Mouse (Mus musculus): ENCODE results near the gene Slco4a1. TPM values are rescaled to one million over a fixed set of nuclear protein-coding genes. Genes with fewer than 3 reads are reported as not detected.

The Slco4a1 gene
- polyA plus RNA-seq, 1 experiment, result 10.4 TPM

DNA sequence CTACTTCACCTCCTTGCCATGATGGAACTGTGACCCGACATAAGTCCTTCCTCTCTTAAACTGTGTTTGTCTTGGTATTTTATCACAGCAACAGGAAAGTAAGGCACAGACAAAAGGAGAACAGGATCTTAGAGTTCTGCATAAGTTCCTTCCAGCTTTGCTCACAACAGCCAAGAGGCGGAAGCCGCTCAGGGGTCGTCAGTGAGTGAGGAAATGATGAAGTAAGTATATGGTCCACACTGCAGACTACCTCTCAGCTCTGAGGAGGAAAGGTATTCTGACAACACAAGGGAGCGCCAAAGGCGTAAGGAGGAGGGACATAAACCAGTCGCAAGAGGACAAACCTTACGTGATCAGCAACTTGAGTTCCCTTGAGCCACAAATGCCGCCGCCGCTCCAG, 25.4 kb upstream of the Slco4a1 start:
- Histone ChIP-seq H3K4me3 (replicated peaks) (no peak overlapping the region), H3K27me3 (replicated peaks) (peaks cover 12% of the 10 kb centered on the region), H3K4me1 (peaks cover 79% of the 10 kb centered on the region), H3K36me3 (replicated peaks; ENCODE audit: low read length) (peaks cover 35% of the 10 kb centered on the region), H3K9me3 (no peaks in the 10 kb centered on the region)
- TF ChIP-seq FLI1 (IDR thresholded peaks at IDR 0.05; ENCODE audit: low read length), result no peak
- no peak for TF ChIP-seq GATA1 (IDR thresholded peaks at IDR 0.05; ENCODE audit: borderline replicate concordance, low read length)

DNA sequence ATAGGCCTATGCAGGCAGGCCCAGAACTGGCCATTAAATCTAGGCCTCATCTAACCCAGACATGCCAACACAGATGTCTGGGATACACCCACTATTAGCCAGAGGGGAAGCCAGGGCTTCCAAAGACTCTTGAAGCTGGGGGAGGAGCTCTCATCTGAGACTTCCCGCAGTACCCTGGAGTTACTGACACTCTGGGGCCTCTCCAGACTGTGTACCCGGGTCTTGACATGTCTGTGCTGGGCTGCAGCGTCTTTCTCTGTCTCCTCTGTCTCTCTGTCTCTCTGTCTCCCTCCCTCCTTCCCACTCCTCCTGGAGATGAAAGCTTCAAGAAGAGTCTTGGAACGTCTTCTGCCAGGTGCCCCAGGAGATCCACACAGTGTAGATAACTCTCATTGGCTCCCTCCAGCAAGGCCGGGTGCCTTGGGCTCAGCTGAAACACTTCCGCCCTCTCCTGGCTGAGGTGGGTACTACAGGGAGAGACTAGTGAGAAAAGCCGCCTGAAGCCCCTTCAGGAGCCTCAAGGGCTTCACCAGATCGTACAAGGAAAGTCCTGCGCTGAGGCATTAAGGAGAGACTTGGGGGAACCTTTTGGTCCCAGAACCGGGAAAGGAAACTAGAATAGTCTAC, 23.9 kb upstream of the Slco4a1 start:
- Histone ChIP-seq H3K4me1 (peaks cover 91% of the 10 kb centered on the region), H3K9me3 (no peaks in the 10 kb centered on the region), H3K4me3 (replicated peaks) (no peak overlapping the region), H3K36me3 (replicated peaks; ENCODE audit: low read length) (peaks cover 35% of the 10 kb centered on the region), H3K27me3 (replicated peaks) (peaks cover 2% of the 10 kb centered on the region)
- TF ChIP-seq GATA1 (IDR thresholded peaks at IDR 0.05; ENCODE audit: borderline replicate concordance, low read length), result no peak
- no peak for TF ChIP-seq FLI1 (IDR thresholded peaks at IDR 0.05; ENCODE audit: low read length)

DNA sequence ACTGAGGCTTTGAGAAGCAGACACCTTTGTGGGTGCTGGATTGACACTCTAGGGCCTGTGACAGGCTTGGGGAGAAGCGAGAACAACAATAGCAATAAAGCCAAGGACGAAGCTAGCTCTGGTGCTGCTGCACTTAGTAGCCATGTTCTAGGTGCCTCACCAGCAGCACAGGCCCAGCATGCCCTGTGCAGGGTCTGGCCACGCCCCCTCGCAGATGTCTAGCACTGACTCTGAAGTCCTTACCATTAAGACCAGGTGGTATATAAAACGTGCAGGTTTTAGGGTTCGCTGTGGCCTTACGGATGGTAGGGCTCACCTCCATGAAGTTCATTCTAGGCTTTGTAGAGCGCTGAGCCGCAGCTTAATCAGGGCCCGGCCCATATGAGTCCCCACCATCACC, 23.3 kb upstream of the Slco4a1 start:
- peak overlapping the region; percentile 4 for H3K4me3 ChIP-seq (replicated peaks)
- peaks cover 35% of the 10 kb centered on the region for H3K36me3 ChIP-seq (replicated peaks; ENCODE audit: low read length)
- H3K27me3 ChIP-seq (replicated peaks), result no peaks in the 10 kb centered on the region
- peaks cover 97% of the 10 kb centered on the region for H3K4me1 ChIP-seq
- no peaks in the 10 kb centered on the region for H3K9me3 ChIP-seq
- no peak for TF ChIP-seq GATA1 (IDR thresholded peaks at IDR 0.05; ENCODE audit: borderline replicate concordance, low read length)
- no peak for TF ChIP-seq FLI1 (IDR thresholded peaks at IDR 0.05; ENCODE audit: low read length)

DNA sequence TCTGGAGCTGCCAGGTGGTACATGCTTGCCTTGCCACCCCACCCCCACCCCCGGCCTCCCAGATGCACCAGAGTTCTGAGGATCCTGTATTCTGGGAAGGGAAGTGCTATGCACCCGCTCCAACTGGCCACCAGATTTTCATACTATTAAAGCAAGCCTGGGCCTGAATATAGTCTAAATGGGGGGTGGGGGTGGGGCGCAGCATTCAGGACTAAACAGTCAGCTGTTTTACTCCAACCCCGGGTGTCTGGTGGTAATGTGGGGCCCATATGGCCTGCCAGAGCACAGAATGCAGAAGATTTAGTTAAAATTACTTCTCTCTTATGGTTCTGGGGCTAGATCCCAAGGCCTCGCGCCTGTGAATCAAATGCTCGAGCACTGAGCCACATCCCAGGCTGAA, 22.7 kb upstream of the Slco4a1 start:
- Histone ChIP-seq H3K4me1 (peaks cover 99% of the 10 kb centered on the region), H3K27me3 (replicated peaks) (no peaks in the 10 kb centered on the region), H3K9me3 (no peaks in the 10 kb centered on the region), H3K36me3 (replicated peaks; ENCODE audit: low read length) (peaks cover 35% of the 10 kb centered on the region), H3K4me3 (replicated peaks) (no peak overlapping the region)
- TF ChIP-seq FLI1 (IDR thresholded peaks at IDR 0.05; ENCODE audit: low read length) (no peak), GATA1 (IDR thresholded peaks at IDR 0.05; ENCODE audit: borderline replicate concordance, low read length) (no peak)

DNA sequence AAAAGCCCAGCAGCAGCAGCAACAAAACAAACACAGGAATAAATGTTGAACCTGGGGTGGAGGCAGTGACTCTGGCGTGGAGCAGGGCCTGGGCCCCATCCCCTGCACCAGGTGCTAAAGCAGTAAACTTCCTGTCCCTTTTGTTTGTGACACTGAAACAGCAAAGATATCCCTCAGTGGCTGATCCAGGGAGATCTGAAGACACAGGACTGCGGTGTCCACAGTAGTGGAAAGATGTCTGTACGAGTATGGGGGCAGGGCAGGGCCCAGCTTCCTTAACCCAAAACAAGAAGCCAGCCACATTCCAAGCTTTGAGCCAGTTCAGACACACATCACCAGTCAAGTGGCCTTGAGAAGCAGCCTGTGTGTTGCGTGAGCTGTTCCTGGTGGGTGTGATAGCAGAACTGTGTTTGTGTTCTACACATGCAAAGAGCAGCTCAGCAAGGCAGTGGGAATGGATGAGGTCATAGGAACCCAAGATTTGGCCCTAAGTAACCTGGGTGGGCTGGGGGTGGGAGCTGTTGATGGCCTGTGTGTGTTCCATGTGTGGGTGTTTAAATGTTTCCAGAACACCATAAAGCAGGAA, 20.6 kb upstream of the Slco4a1 start:
- Histone ChIP-seq H3K36me3 (replicated peaks; ENCODE audit: low read length) (peaks cover 23% of the 10 kb centered on the region), H3K4me3 (replicated peaks) (peak overlapping the region; percentile 15), H3K27me3 (replicated peaks) (no peaks in the 10 kb centered on the region), H3K9me3 (no peaks in the 10 kb centered on the region), H3K4me1 (peaks cover 100% of the 10 kb centered on the region)
- TF ChIP-seq FLI1 (IDR thresholded peaks at IDR 0.05; ENCODE audit: low read length), result no peak
- TF ChIP-seq GATA1 (IDR thresholded peaks at IDR 0.05; ENCODE audit: borderline replicate concordance, low read length), result no peak

DNA sequence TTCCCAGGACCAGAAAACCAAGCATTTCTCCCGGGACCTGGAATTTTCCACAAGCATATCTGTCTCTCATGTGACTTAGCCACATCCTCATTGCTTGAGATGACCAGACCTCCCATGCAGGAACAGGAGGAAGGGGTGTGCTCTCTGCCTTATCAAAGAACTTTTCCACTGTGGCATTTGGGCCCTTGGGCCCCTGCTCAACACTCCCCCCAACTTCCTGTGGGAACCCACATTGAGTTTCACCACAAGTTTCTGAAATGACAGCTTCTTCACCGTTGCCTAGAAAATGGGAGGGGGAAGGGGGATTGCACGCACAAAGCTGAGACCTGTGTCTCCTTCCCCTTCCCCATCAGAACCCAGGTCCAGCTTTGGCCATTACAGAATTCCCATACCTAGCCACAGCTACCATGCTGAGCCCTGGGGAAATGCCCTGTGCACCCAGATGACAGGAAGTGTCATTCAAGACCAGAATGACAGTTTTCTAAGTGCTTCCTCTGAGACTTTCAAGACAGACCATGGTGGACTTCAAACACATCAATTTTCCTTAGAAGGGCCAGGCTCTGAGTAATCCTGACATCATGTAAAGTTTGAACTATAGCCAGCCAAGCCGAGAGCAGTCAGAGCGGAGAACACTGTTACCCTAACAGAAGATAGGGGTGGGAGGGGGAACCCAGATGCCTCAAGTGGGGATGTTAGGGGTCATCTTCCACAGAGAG, 18.7 kb upstream of the Slco4a1 start:
- Histone ChIP-seq H3K36me3 (replicated peaks; ENCODE audit: low read length) (peaks cover 19% of the 10 kb centered on the region), H3K4me3 (replicated peaks) (peak overlapping the region; percentile 88), H3K9me3 (no peaks in the 10 kb centered on the region), H3K4me1 (peaks cover 100% of the 10 kb centered on the region), H3K27me3 (replicated peaks) (no peaks in the 10 kb centered on the region)
- TF ChIP-seq FLI1 (IDR thresholded peaks at IDR 0.05; ENCODE audit: low read length) (peak; percentile 69; the same call in 1 of the 2 replicates), GATA1 (IDR thresholded peaks at IDR 0.05; ENCODE audit: borderline replicate concordance, low read length) (no peak; the same call in 2 of the 3 replicates)

DNA sequence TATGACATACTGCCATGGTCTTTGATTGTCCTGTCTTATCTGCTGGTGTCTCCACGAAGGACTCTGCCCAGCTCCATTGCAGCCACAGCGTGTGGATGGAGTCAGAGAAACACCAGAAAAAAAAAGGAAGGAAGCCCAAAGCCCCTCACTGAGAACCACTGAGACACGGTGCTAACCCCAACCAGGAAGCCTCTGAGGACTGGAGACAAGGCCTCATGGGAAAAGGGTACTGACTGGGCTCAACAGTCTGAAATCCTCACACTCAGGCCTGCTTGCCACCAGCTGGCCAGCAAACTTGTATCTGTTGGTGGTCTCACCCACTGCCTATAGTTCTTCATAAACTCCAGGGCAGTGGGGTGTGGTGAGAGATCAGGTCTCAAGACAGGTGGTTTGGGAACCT, 16.3 kb upstream of the Slco4a1 start:
- H3K27me3 ChIP-seq (replicated peaks), result no peaks in the 10 kb centered on the region
- H3K9me3 ChIP-seq, result no peaks in the 10 kb centered on the region
- TF ChIP-seq GATA1 (IDR thresholded peaks at IDR 0.05; ENCODE audit: borderline replicate concordance, low read length), result no peak
- no peak for TF ChIP-seq FLI1 (IDR thresholded peaks at IDR 0.05; ENCODE audit: low read length)
- H3K36me3 ChIP-seq (replicated peaks; ENCODE audit: low read length), result peaks cover 12% of the 10 kb centered on the region
- H3K4me1 ChIP-seq, result peaks cover 100% of the 10 kb centered on the region
- H3K4me3 ChIP-seq (replicated peaks), result no peak overlapping the region

DNA sequence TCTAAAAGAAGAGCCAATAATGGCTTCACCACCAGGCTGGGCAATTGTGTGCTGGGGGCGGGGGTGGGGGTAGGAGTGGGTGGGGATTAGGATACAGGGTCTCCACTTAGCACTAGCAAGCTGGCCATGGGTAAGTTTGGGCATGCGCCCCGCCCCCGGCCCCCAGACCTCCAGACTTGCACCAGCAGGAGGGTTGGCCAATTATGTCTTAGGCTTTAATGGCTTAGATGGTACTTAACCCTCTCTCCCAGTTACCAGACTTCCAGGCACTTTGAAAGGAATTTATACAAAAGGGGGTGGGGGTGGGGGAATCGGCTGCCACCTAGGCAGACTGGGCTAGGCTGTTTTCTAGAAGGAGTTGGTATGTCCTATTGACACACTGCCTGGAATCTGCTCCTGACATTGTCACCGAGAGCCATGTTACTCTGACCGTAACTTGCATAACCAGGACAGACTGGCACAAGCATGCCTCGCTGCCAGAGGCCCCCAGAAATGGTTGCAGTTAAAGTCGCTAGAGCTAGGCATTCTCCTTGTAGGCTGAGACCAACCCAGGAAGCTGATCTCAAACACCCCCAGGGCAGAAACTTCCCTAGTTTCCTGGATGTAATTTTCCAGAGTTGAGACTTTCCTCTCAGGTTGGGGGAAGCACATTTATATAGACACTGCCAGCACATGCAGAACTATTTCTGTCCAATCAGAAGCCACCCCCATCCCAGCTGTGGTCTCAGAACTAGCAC, 15.3 kb upstream of the Slco4a1 start:
- no peak for TF ChIP-seq GATA1 (IDR thresholded peaks at IDR 0.05; ENCODE audit: borderline replicate concordance, low read length)
- no peak for TF ChIP-seq FLI1 (IDR thresholded peaks at IDR 0.05; ENCODE audit: low read length)
- no peaks in the 10 kb centered on the region for H3K27me3 ChIP-seq (replicated peaks)
- H3K36me3 ChIP-seq (replicated peaks; ENCODE audit: low read length), result peaks cover 12% of the 10 kb centered on the region
- no peaks in the 10 kb centered on the region for H3K9me3 ChIP-seq
- peaks cover 100% of the 10 kb centered on the region for H3K4me1 ChIP-seq
- H3K4me3 ChIP-seq (replicated peaks), result peak overlapping the region; percentile 28

DNA sequence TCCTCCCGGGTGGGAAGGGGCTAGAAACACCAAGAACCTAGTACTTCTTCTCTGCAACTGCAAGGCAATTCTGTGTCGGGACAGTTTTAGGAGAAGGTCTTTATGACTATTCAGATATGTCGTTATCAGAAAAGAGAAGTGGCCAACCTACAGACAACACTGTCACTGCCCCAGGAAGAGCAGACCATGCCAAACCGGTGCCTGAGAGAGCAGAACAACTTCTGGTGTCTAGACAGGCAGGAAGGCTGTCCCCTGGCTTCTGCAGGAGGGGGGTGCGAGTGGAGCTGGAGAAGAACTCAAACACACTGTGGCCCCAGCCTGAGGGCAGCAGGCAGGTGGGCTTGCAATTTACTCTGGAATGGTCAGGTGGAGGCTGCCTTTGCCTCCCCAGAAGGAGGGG, 14.0 kb upstream of the Slco4a1 start:
- Histone ChIP-seq H3K4me1 (peaks cover 100% of the 10 kb centered on the region), H3K27me3 (replicated peaks) (no peaks in the 10 kb centered on the region), H3K36me3 (replicated peaks; ENCODE audit: low read length) (peaks cover 12% of the 10 kb centered on the region), H3K9me3 (no peaks in the 10 kb centered on the region), H3K4me3 (replicated peaks) (peak overlapping the region; percentile 44)
- TF ChIP-seq GATA1 (IDR thresholded peaks at IDR 0.05; ENCODE audit: borderline replicate concordance, low read length) (no peak), FLI1 (IDR thresholded peaks at IDR 0.05; ENCODE audit: low read length) (no peak)
